Mouse (Mus musculus): ENCODE measurements around the gene Rad51b.

Gene Rad51b

DNA sequence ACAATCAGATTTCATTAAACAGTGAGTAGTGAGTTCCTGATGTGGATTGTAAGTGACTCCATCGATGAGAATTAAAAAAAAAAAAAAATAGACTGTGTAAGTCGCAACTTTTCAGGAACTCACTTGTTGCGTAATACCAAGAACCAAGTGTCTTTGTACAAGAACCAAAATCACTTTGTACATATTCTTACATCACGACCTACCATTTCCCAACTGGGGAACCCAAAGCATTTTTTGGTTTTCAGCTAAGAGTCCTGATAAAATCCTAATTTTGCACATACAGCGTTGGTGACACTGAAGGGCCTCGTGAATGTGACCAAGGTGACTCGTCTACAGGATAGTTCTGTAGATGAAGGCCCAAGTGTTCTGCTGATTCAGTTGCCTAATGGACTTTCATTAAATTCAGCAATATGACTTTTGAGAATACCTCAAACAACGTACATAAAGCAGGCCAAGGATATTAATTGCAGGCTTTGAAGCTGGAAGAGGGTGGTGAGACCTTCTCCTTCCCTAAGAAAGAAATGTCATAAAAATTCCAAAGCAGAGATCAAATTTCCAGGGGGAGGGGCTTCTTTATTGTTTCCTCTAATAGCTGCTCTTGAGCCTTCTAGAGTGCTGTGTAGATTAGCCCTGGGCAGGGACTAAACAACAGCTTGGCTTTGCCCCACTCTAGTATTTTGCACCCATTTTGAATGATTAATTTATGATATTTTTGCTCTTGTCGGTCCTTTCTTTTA, 316.9 kb downstream of the Rad51b start:
- DNase-seq (ENCODE audit: low spot score in 2 of 2) = no peak

DNA sequence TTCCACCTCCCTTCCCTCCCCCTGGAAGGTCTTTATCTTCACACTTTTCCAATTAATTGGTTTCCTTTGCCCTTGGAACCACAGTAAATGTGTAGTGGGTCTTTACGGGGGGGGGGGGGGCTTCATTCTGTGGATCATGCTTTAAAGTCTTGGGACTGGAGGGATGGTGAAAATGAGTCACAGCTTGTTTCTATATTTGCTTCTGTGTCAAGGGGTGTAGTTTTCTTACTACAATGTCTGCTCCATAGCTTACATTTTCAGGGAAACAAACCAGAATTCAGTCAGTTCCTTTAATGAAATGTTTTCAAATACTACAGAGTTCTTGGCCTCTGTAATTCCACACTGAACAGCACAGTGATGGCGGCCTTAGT, 317.5 kb downstream of the Rad51b start:
- no peak for DNase-seq (ENCODE audit: low spot score in 2 of 2)

DNA sequence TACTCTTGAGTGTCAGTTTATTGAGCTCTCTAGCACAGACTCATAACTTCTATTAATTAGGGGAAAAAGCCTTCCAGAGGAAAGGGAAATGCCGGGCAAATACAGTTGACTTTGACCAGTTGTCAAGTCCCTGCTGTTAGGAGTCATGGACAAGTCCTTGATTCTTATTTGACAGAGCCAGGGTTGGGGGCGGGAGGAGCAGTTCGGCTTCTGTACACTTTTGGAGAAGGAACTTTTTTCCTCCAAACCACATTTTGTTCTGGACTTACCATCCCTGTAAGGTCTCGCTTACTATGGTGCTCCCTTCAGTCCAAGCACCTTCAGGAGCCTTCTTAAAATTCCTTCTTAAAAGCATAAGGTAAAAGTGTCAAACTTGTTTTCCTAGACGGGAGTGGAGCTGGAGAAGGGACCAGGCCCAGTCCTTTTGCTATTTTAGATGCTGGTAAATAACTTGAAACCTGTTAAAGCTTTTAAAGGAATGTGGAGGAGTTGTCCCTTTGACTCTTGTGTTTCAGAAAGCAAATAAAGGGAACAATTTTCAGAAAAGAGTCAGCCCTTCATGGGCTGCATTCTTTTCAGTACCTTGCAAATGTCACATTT, 318.7 kb downstream of the Rad51b start:
- DNase-seq (ENCODE audit: low spot score in 2 of 2) = no peak

DNA sequence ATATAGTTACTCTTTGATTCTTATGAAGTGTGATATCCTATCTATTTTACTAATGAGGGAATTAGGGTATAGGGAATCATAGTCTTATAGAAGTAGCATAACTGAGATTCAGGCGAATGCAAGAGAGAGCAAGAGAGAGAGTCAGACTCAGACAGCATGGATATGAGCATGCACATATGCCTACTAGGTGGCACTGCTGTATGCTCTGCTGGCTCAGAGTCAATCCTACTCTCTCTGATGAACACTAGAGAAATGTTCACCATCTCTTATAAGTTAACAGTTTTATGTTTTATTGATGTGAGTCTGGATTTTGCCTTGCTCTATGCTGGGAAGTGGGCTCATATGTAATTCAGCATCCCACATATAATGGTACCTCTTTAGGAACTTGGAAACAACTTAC, 321.9 kb downstream of the Rad51b start:
- no peak for DNase-seq (ENCODE audit: low spot score in 2 of 2)

DNA sequence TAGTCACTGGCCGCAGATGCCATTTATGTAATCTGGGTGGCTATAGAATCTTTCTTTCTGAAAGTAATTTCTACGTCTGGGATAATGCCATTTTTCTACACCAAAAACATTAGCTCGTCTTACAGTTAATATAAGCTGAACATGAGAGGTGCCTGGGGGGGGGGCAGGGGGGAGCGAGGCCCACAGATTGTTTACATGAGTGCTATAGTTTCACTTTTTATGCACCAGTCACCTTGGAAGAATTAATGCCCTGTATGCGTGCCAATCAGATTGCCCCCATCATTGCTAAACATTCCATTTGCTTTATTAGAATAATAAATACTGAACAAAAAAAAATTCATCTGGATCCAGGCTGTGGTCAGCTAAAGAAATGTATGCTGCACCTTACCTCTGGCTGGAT, 323.6 kb downstream of the Rad51b start:
- no peak for DNase-seq (ENCODE audit: low spot score in 2 of 2)

DNA sequence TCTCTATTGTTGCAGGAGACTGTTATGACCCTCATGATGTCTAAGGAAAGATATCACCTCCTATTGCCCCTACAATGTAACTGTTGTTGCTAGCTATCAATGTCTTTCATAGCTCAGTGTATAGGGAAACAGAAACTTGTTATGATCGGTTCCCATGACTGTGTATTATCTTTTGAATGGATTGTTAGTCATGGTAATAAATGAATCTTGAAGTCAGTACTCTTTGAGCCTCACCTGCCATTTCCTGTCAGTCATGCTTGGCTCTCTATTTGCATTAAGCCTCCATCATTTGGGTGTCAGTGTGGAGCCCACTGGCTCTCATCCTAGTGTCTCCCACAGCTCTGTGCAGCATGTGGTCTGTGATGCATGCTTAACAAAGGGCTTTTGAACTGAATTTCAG, 326.2 kb downstream of the Rad51b start:
- DNase-seq (ENCODE audit: low spot score in 2 of 2) = no peak

DNA sequence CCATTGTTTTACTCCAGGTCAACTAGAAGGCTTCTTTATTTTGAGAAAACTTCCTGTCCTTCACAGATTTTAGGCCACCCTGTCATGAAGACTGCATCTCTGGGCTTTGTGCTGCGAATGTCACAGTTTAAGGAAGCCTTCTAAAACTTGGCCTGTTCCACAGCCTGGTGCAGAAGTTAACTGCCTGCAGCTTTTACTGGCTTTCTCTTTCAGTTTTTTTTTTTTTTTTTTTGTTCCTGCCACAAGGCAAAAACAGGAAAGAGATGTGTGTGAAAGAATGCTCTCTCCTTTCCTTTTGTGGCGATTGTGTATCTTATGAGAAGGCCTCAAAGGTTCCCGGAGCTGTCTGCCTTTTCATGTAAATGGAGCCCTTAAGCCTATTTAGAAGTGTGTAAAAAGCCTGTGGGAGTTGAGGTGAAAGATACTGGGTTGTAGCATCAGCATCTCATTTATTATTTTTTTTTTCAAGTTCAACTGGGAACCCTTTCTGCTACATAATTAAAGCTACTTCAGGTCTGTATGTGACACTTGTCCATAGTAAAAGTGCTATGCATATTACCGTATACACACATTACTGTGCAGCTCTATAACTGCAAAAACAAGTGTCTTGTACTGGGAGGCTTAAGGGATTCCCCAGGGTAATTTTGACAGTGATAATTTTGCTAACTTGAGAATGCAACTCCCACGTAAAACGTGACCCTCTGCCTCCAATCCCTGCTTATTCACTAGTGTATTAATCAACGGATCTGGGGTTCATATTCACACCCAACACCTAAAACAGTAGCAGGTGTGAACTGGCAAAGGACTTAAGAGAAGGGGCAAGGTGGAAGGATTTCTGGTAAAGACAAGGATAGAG, 328.8 kb downstream of the Rad51b start:
- no peak for DNase-seq (ENCODE audit: low spot score in 2 of 2)

DNA sequence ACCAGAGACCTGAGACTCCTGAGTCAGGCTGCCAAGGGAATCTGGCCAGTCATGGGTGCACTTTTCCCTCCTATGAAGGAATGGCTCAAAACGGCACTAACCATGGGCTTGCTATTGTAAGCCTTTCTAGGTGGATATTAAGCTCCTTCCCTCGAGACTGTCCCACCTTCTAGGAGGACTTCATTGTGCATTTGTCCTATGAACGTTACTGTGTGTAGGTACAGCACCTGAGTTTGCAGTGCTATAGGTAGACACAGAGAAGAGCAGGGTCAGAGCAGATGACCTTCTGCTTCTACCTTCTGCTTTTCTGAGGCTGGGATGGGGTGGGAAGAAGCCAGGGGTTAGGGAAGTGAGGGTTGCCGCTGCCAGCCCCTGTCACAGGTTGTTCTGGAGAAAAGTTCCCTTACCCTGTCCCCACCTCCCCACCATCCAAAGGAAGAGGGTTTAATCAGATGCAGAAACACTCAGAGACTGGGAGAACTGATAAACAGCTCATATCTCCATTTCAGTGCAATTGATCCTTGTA, 329.5 kb downstream of the Rad51b start:
- DNase-seq (ENCODE audit: low spot score in 2 of 2) = no peak

DNA sequence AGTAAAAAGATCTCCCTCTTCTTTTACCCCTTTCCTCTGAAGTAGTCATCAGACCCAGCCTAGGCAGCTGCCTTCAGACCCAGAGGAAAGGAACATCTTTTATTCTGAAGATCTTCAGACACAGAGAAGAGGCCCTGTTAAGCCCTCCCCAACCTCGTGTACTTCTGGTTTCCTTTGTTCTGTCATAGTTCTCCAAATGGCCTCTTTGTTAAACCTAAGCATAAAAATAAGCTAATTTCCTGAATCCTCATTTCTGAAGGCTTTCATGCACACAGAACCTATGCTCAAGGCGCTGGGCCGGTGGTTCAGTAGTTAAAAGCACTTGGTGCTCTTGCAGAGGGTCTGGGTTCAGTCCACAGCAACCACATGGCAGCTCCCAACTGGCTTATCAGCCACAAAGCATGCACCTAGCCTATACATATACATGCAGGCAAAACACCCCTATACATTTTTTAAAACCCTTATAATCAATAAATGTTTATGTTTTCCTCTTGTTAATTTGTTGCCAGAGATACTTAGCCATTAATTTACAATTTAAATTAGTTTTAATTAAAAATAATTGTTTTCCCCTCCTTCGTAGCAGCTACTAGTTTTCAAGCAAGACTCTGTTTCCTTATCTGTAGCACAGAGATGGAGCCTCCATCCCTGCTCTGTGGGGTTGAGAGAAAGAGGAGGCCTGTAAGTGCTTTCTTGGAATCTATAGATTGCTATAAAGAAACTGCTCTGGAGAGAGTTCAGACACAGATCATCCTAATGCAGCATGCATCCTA, 330.5 kb downstream of the Rad51b start:
- DNase-seq (ENCODE audit: low spot score in 2 of 2) = no peak

DNA sequence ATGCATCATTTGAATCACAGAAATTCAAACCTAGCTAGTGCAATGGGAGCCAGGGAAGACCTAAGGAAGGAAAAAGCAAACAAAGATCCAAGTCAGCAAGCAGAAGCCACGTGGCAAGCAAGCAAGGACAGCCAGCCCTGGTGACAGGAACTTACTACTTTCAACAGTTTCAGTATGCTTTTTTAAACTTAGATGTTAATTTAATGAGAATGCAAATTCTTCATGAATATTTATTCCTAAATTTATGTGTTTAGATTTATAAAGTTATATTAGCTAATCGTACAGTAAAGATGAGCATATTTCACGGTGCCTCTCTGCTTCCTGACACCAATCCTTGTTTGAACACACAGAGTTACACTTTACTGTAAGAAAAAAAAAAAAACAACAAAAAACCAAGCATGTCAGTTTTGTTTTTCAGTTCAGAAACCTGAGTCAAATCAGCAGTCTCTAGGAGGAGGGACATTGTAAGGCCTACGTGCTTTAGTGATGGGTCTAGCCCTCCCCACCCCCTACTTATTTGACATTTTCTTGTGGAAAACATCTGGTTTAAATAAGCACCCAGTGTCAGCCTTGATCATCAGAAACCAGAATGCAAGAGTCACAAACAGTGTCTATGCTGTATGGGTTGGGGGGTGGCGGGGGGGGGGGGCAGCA, 331.2 kb downstream of the Rad51b start:
- DNase-seq (ENCODE audit: low spot score in 2 of 2) = no peak

DNA sequence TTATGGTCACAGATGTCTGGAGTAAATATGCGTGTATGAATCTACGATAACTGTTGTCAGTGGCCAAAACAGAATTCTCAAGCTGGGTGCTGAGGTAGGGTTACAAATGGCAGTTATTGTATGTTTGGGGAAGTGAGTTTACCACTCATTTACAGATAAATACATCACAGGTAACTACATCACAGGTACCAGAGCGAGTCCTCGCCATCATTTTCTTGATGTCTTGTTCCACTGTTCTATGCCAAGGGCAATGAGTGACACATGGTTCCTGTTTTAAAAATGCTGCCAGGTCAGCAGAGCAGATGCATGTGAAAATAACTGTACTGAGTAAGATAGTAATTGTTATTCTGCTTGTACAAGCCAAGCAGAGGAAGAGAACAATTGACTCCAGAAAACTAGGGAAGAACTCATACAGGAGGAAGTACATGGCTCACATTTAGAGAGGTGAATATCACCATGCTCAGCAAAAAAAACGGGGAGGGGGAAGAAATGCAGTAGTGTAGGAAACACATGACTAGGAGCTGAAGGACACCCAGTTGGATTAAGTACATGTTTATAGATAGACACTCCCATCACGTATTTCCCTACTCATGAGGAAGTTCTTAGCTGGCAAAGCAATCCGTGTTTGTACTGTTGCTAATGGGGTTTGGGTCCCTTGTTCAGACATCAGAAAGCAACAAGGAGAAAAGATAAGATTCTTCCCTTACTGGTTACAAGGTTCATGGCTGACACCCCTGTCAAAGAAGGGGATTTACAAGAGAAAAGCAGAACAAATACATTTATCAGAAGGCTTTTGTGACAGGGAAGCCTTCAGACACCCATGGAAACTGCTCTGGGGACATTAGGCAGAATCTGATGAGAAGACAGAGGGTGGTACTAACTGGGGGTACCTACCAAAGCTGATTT, 333.1 kb downstream of the Rad51b start:
- no peak for DNase-seq (ENCODE audit: low spot score in 2 of 2)

DNA sequence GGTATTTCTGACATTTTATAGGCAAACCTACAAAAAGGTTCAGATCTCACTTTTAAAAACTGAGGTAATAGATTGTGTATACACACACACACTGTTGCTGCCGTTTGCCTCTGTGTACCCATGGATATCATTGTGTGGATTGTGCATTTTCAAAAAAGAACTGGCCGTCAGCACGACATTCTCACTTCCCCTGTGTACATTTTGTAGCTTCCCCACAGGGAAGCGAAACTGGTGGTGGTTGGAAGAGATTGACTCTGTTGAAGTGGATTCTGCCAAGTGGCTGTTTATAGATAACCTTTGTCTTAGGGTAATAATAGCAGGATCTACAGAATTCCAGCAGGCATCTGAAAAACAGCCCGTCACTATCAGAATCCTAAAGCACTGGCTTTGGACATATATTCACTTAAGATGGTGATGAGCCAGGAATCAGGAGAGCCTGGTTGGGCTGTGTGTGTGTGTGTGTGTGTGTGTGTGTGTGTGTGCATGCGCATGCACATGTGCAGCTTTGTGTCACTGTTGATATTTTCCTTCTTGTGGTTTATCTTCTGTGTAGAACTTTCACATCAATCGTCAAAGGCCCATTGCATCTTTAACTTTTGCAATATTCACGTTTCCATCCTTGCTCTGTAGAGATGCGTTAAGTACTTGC, 336.5 kb downstream of the Rad51b start:
- no peak for DNase-seq (ENCODE audit: low spot score in 2 of 2)

DNA sequence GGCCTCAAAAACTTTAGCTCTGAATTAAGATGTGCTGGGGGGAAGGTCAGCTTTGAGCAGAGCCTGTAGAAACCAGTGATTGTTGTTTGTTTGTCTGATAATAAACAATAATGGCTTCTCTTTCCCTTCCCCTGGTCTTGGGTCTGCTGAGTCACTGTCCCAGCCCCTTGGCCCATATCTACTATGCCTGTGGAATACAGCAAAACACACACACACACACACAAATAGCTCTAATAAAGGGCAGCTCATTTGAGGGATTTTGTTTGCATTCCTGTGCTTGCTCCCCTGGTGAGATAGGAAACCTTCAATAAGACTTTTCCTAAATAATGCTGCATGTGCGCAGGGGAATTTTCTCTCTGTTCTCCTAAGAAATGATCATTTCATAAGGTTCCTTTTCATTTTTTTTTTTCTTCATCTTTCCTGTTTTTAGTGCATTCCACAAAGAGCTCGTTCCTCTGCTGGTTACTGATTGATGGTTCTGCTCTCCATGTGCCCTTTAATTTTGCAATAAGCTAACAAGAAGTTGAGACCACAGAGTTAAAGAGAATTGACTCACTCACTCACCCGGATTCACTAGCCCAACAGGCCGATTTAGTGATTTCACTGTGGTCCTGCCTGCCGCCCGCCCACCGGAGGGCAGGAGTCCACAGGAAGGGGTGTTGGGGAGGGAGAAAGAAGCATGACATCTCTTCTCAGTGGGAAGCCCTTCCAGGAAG, 344.6 kb downstream of the Rad51b start:
- DNase-seq (ENCODE audit: low spot score in 2 of 2) = no peak

DNA sequence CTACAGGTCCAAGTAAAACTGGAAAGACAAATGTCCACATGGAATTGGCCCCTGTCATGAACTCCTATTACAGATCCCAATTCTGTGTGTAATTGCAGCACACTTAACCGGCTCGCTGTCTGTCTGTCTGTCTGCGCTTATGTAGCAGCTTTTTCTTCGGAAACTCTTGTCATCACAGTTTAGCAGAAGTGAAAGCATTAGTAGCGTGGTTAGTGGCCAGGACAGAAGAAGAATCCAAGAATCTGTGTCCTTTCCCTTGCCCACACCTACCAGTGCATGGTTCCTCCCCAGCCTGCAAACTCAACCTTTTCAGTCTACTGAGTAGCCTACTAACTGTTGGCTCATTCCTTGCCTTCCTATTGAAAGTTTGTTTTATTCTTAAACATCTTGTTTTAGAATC, 345.6 kb downstream of the Rad51b start:
- DNase-seq (ENCODE audit: low spot score in 2 of 2) = no peak

DNA sequence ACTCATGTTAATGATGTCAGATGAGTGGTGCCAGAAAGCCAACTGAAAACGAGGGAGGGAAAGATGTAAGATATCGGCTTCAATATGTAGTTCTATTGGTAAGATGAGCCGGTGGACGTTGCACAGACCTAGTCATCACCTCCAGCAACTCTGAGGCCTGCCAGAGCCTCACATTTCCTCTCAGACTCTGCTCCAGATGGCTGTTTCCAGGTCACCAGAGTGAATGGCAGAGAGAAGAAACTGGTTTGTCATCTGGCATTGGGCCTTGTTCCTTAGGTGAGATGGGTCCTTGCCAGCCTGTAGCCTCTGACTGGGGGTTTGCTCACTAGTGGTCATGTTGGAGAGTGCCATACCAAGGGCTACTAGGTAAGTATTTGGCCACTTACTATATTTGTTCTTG, 348.6 kb downstream of the Rad51b start:
- no peak for DNase-seq (ENCODE audit: low spot score in 2 of 2)

DNA sequence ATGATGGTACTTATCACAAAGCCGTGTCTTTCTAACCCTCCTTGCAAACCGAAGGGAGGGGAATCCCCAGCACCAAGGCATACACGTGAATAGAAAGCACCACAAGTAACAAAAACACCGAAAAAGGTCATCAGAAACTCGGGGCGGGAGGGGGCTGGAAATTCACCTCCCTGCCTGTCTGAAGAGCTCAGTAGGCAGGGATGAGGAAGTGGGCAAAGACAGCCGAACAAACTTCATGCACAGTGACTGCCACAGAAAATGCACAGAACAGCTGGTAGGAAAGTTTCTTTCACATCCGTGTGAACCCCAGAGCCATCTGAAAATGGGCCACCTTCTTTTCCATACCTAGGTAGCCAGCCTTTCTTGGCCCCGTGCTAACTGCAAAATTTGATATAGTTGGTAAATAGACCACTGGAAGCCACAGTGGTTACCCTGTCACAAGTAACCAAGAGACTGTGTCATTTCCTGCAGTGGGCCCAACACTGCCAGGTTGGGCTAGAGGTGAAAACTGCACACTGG, 349.6 kb downstream of the Rad51b start:
- no peak for DNase-seq (ENCODE audit: low spot score in 2 of 2)

DNA sequence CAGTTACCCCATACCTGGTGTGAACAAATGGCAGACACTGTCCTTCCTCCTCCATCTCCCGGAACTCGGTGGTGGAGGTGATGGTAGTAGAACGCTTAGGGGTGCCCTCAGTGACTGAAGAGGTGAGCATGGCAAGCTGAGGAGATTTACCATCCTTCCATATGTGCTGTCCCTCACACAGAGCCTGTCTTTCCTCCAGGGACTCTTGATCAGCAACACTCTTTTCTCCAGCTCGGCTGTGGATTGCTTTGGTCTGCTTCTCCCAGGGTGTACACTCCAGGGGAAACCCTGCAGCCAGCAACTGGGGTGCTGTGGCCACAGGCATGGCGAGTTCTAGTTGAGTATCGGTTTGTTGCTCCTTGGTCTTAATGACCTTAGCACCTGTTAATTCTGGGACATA, 350.3 kb downstream of the Rad51b start:
- no peak for DNase-seq (ENCODE audit: low spot score in 2 of 2)

DNA sequence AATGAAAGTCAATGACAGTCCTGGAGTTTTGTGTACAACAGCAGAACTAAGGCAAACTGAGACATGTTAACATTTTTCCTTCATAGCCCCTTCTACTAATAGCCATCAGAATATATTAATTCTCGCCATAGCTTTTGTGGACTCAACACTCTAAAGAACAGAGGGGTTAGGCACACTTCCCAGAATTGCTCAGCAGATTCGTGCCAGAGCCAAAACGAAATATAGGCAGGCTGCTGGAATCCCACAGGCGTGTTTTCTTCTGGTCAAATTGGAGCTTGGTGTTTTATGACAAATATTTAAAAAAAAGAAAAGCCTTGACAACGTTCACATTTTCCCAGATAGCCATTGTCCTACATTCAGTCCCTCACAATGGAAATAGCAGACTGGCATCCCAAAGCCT, 350.9 kb downstream of the Rad51b start:
- DNase-seq (ENCODE audit: low spot score in 2 of 2) = no peak
